Mouse (Mus musculus) left cerebral cortex, postnatal 25 days (tissue): ENCODE measurements at regions not wholly inside any gene's neighbourhood (a gene's known extent, or its start where the extent isn't known, plus 50 kb on each side); places are given as distances from the start of the nearest gene placed in this dataset.

Source experiments
- DNase-seq, 2 experiments: peaks; one replicate each; pipeline ENCODE4 v3.0.0; 2022; ENCODE audit warnings: low spot score in 2 of 2, mixed read lengths in 1 of 2
- intact Hi-C: fragments of 180-260 bp; cut with DNase I; formaldehyde crosslinking; loops from one replicate; pipeline ENCODE4 v1.15.1; 2025

DNA sequence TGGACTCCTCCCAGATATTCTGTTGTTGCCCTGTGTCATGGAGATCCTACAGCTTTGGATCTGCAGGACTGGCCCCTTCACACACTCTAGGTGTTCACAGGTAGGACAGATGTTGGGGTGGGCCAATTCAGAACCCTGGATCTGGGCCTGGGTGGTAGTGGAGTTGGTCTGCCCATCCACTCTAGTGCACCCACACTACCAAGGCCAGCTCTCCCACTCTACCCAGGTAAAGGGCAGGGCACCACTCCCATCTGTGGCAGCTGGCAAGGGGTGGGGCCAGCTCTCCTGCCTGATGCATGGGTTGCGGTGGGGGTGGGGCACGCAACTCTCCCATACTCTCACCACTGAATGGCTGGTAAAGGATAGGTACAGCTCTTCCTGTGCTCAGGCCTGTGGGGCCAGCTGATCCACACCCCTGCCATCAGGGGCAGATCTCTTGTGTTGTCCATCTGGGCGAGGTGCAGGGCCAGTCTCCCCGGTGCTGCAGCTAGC is 76.5 kb downstream of the Gja1 start:
- intact Hi-C loops: no loop called here
- DNase-seq: no peak

DNA sequence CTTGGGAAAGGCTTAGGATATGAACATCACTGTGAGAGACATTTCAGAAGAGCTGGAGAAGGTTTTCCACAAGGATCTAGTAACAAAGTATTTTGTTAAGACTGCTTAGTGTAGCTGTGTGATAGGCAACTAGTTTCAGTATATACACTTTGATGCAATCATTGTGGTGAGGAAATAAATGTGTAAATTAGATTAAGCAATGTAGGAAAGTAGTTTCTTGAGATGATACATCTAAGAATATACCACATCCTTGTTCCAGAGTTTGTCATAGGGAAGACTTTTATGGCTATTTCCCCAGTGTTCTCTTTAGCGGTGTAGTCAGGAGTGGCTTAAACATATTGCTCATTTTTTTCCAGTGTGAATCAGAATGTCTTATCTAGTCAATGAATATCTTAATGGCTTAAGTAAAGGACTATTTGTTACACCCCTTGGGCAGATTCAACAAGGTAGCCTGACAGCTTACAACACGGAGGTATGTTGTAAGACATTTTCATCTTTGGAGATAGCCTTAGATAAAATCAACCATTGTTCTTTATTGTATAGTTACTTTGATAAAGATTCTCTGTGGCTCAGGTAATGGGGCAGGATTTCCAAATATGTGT is 78.8 kb downstream of the Gja1 start:
- intact Hi-C loops: no loop called here
- no peak for DNase-seq

DNA sequence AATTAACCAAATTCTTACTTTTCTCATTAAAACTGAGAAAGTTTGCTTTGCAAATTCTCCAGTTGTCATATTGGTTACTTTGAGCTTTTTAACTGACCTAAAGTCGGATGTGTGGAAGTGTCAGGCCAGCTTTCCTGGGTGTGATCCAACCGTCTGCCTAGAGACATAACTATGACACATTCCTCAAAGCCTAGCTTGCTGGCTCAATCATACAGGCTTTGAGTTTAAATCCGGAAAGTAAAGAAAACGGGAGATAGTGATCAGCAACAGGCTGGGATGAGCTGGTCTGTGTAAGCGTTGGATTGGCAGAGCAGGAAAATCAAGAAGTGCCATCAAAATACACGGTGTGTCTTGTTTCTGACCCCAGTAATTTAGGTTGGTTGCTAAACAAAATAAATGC is 91.4 kb downstream of the Gja1 start:
- intact Hi-C loops: no loop called here
- no peak for DNase-seq

DNA sequence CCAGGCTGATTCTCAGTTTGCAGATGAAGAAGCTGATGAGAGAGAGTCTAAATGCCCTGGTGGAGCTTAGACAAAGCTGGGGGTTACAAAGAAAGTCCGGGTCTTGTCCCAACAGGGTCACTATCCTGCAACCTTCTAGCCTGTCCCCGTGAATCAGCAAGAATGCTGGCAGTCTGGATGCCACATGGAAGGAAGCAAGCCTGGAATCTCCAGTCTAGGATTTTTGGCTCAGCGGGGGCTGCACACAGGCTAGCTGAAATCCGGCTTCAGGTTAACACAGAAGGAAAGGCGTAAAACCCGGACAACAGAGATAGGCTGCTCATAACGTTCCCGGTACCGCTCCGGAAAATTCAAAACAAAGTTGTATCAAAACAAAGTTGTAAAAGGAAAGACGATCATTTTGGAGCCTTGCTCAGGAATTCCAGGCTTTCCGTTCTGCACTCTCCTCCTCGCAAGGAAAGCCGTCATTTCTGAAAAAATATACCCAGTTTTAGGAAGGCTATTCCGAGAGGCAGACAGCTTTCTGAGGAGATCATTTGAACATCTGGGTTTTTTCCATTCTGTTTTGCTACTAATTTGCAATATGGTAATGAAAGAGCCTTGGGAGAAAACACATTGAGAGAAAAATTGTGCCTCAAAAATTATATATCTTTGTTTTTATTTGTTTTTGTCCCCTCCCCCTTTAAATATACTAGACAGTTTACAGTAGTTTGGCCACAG is 92.0 kb downstream of the Gja1 start:
- DNase-seq: peak; percentile 12 to 33
- intact Hi-C loops: no loop called here

DNA sequence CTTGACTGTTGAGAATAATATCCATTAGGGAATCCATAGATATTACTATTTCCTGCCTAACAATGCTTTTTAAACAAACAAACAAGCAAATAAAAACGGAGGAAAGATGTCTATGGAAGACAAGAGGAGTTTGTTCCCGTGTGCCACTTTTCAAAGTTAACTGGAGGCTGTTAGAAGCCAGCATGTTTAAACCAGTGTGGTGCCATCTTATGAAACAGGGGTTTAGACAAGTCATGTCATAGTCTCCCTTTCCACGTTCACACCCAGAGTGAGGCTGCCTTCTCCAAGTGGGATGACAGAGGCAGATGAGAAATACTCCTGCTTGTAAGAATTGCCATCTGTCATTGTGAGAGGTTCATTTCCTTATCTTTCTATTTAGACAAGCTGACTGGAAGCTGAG is 92.8 kb downstream of the Gja1 start:
- intact Hi-C loops: no loop called here
- DNase-seq: peak in 1 of 2 experiments; percentile 9

DNA sequence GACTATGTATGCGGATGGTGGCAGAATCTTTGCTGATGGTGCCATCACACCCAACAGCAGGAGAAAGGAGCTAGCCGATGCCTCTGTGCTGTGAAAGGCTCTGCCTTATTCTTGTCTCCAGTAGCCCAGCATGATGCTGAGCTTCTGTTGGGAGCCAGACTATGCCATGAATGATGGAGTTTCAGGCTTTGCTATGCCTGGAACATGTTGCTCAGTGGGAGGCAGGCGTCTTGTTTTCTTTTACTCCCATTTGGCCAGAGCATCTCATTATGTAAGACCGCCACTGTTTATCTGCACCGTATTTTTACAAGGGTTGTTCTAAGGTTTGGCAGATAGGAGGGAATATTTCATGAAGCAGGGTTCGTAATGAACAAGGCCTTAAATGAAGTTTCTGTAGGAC is 97.8 kb downstream of the Gja1 start:
- no peak for DNase-seq
- intact Hi-C loops: no loop called here

DNA sequence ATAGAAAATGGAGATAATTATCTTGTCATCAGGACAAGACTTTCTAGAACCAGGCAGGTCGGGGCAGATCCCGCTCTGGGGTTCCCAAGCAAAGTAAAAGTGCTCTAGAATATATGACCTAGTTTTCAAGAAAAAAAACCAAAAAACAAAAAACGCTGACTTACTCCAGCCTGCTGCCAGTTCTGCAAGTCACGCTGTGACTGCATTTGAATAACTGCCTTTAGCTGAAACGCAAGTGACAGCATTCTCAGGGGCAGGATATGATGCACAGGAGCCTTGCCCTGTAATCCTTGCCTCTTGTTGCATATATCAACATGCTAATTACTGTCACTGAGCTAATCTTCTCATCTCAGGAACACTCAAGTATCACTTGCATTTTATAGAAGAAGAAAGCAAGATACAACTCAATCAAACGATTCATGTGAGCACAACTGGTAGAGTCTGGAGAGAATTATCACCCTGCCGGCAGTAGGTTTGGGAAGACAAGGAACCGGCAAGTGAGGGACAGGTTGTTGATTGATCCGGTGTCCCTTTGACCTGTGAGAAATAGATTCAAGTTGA is 105.1 kb downstream of the Gja1 start:
- intact Hi-C loops: no loop called here
- DNase-seq: no peak

DNA sequence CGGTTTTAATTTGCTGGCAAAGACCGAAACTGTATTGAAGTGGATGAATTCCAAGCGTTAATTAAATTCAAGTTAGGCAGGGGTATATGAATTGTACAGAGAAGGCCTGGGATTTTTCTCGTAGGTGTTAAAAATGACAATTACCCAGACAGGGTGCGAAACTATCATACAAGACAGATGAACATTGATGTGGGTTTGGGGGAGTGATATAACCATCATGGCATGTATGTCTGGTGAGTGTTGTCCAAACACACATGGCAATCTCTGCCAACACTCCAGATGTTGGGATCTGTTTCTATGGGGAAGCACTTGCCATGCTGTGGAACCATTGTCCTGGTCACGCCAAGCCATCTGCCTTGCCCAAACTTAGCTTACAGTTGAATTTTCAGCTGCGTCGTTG is 107.8 kb downstream of the Gja1 start:
- DNase-seq: no peak
- intact Hi-C loops: no loop called here

DNA sequence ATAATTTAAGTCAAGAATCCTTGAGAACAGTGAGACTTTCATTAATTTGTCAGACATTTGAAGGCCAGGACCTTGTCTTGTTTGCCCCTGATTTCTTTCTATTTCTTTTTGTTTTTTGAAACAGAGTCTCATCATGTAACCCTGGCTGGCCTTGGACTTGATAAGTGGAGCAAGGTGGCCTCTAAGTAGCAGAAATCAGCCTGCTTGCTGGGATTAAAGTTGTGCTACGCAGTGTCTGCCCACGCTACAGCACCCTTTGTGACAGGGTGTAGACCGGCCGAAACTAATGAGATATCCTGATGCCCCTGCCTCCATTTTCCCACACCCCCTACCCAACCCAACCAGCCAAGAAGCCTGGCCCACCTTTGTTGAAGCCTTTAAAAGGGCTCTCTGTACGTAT is 108.6 kb downstream of the Gja1 start:
- DNase-seq: no peak
- intact Hi-C loops: no loop called here

DNA sequence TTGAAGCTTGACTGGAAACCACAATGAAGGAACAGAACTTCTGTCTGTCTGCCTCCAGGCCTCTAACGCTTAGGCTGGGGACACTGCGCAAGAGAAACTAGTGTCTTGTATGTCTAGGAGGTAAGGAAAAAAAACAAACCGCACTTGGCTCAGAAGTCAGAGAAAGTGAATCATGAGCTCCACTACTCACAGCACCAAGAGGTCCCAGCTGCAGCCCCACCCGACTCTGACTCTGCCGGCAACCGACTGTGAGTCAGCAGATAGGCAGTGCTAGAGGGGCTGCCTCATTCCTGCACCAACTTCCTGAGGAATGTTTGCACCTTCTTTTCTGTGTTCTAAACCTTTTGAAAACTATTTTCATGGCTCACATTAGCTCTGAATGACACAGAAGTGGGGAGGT is 109.5 kb downstream of the Gja1 start:
- intact Hi-C loops: no loop called here

DNA sequence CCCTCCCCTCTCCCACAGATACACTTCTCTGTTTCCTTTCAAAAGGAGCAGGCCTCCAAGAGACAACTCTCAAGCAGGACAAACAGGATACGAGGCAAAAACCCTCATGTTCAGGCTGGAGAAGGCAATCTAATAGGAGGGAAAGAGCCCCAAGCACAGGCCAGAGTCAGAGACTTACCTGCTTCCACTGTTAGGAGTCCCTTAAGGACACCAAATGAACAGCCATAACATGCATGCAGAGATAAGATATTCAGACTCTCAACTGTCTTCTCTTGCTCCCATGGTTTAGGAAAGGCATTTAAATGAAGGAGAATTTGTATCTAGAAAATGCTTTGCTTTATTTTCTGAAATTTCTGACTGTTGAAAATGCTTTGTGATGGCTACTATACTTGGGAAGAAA is 116.3 kb downstream of the Gja1 start:
- intact Hi-C loops: no loop called here

More for the DNA sequence above, 109.5 kb downstream of the Gja1 start:
- peak in 1 of 2 experiments; percentile 37 for DNase-seq

DNA sequence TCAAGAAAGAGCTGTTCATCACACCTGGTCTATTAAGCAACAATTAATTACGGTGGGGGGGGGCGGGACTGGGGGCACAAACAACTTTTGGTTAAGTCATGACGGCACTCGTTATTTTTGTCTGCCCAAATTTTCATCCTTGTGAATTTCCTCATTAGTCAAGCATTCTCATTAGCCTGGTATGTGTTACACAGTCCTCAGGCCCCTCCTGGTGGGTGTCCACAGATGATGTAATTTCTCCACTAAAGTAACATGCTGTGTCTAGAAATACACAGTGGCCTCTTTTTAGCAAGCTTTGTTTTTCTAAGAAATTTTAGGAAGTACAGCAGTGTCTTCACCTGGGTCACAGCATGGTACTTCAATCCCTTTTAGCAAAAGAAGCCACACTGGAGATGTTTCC is 118.2 kb downstream of the Gja1 start:
- intact Hi-C loops: no loop called here

More for the DNA sequence above, 116.3 kb downstream of the Gja1 start:
- DNase-seq: no peak

DNA sequence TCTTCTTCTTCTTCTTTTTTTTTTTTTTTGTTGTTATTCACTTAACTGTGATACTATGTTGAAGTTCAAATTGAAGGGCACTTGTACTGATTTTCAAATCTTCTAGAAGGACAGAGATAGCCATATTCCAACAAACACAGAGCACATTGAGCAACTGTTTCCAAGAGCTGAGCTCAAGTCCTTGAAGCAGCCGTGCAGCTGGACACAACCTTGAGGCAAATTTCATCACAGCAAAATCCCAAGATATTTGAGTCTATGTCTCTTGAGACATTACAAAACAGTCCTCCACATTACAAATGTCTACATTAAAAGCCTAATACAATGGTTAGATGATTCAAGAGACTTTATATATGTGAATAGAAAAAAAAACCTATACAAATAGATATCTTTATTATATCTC is 141.9 kb downstream of the Gja1 start:
- intact Hi-C loops: no loop called here
- no peak for DNase-seq

More for the DNA sequence above, 118.2 kb downstream of the Gja1 start:
- no peak for DNase-seq

DNA sequence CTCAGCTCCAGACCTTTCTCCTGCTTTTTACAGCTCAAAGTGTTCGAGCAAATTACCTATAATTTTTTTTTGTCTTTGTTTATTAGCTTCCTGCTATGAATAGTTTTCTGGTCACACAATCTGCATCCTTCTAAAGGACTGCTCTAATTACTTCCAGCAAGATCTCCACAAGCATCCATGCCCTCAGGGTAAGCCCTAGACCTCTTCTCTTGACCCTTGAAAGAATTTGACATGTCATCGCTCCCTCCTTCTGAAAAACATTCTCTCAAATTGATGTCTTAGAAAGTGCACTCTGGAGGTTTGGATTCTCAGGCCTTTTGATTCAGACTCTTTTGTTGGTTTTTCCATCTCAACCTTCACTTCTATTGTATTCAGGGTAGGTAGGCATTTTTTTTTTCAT is 148.7 kb downstream of the Gja1 start:
- no peak for DNase-seq
- intact Hi-C loops: no loop called here

DNA sequence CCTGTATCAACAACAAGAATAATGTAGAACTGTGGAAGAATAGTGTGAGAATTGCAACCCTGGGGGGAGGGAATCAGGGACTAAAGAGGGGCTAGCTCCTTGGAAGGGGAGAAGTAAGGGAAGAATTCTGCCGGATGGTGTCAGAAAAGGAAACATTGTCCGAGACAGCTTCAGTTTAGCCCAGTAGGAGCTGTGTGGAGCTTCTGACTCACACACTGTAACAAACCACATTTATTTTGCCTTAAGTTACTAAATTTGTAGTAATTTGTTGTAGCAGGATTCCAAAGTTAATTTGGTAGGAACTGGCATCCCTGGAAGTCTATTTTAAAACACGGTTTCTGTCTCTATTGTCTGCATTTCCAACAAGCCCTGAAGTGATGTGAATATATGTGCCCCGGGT is 160.0 kb downstream of the Gja1 start:
- DNase-seq: peak; percentile 3 to 31
- intact Hi-C loops: no loop called here

DNA sequence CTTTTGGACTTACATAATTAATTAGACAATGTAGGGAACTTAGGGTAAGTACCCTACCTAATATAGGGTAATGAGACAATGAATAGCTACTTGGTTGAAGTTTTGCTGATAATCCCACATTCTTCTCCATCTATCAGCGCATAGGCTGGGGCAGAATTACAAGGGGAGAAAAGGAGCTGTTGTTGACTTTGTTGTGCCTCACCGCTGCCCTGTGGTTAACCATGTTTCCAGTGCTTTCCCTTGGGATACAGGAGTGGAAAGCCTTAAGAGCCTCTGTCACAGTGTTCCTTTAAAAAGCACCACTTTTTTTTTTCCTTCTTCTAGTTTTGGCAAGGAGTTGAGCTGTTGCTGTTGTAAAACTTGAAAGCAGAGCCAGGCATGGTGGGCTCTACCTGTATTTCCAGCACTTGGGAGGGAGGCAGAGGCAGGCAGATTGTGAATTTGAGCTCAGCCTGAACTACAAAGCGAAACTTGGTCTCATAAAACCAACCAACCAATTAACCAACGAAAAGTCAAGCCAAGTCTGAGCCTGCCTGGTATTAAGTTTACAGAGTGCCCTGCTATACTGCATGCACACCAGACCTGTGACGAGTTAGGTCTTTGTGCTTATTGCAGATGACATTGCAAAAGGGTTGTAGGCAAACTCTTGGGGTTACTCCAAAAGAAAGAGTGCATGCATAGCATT is 162.8 kb downstream of the Gja1 start:
- intact Hi-C loops: loop anchor here (5.0 kb wide), 1 partner anchor 163 kb away; the partner anchor contains the start of gene Gja1
- DNase-seq: no peak

DNA sequence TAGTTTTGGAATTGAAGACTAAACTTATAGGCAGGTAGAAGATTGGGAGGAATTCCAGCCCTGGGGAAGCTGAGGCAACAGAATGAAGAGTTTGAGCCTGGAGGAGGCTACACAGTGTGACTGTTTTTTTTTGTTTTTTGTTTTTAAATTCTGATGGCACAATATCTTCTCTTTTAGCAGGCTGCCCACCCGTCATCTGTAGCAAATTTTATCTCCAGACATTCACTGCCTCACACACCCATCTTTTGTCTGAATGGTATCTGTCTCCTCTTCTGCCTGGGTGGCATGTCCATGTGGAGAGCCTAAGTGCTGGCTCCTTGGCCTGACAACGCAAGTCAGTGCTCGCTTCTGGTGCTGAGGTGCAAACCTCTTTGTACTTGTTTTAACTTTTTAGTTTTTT is 165.0 kb downstream of the Gja1 start:
- DNase-seq: no peak
- intact Hi-C loops: loop anchor here (5.0 kb wide), 1 partner anchor 165 kb away; the partner anchor contains the start of gene Gja1

DNA sequence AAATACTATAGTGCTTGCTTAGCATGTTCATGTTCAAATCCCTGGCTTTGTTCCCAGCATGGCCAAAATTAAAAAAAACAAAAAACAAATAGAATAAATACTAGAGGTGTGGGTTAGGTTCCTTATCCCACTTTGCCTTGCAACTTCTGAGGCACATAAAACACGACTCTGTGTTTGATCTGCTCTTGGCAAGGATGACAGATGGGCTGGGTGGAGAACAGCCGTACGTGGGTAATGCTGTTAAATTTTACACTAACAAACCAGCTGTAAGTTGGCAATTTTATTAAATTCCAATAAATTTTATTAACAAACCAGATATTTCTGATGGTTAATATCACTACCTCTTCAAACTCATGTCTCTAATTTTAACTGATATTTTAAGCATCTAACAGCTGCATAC is 168.9 kb downstream of the Gja1 start:
- intact Hi-C loops: no loop called here
- no peak for DNase-seq

DNA sequence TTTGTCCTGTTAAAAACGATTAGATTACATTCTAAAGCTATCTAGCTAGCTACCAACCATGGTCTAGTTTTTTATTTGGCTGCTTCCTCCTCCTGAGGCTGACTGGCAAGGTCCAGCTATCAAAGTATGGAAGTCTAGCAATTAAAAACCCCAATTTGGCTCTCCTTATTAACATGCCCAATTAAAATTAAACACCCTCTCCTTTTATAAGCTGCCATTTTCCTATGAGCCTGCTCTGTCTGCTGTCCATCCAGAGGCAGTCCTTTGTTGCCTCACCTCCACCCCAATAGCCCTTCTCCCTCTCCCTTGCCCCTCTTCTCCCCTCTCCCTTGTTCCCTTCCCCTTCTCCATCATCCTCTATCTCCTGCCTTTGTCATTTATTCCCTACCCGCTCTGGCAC is 169.7 kb downstream of the Gja1 start:
- intact Hi-C loops: no loop called here
- DNase-seq: no peak

DNA sequence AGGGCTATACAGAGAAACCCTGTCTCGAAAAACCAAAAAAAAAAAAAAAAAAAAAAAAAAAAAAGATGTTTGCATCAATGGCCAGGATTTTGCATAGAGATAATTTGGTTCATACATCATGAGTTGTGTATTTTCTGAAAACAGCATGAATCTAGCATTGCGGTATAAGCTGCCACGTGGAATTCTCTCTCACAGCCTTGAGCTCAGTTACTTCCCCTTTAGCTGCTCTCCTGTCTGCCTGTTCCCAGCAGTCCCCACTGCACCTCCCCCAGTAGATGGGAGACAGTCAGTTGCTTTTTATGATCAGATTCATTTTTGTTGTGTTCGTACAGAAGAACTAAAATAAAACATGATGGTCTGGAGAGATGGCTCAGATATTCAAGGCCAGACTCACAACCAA is 170.7 kb downstream of the Gja1 start:
- intact Hi-C loops: no loop called here
- no peak for DNase-seq
